Mouse (Mus musculus): ENCODE results near the gene 4931422A03Rik.
A peak's percentile ranks its signal among the peaks of the same experiment; 100 is the strongest.

The 4931422A03Rik gene

DNA sequence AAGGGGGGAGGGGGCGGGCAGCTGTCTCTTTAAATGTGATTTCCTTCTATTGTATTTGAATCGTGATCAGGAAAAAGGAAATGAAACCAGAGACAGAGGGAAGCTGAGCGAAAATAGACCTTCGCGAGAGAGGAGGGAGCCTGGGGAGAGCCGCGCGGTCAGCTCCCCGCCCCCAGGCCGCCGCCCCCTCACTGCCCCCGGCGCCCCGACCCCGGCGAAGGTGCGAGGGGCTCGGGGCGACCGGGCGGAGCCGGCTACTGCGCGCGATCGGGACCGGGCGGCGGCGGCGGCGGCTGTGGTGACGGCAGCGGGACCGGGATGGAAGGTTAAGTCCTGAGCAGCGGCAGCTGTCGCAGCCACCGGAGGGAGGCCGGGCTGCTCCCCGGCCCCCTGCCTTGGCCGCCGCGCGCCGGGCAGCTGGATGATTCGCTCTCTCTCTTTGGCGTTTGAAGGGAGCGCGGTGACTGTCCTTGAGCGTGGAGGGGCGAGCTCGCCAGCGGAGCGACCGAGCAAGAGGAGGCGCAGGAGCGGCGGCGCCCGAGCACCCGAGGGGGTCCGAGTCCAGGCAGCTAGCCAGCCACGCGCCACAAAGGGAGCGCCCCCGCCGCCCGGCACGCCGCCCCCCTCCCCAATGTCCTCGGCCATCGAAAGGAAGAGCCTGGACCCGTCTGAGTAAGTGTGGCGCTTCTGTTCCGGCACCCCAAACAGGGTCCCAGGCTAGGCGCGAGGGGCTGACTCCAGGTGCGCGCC lies 57.9 kb downstream of the 4931422A03Rik start:
- DNase-seq (ENCODE audit: low spot score in 2 of 2): peak; percentile 65 to 78

DNA sequence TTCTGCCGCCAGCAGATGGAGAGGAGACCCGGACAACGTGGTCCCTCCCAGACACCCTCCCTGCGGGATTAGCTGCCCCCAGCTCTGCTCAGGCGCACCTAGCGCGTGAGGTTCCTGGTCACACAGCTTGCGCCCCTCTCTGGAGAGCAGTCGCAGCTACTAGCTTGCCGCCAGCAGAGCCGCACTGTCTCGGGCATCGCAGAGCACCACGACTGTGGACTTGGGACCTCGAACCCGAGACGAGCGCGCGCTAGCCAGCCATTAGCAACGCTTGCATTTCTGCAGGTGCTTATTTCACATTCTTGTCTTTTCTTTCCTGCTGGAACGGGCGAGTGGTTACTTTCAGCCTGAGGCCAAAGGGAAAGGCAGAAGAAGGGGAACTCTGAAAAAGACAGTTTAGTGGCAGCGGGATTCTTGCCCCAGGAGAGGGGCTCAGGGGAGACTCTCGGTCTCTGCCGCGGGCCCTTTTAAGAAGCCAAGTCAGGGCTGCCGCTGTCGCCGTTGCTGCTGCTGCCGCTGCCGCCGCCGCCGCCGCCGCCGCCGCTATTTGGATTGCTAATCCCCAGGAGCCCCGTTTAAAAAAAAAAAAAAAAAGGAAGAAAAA lies 58.6 kb downstream of the 4931422A03Rik start:
- DNase-seq (ENCODE audit: low spot score in 2 of 2): peak; percentile 61 to 63

DNA sequence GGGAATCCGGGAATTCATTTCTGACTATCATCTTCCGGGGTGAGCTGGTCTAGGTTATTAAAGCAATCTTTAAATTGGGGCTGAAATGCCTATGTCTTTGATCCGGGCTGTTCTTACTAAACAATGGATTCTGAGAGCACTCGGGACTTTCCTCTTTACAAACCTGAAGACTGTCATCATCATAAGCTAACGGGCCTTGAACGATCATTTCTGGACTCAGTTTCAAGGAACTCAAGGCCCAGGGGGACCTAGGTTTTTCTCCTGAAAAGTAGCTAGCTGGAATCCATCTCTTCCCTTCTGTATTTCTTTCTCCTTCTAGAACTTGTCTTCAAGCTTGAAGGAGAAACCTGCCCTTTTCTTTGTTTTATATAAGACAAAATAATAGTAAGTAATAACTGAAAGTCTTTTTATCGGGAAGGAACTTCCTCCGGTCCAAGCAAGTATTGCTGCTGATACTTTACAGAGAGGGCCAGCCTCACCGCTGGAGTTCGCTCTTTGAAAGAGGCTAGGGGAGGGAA lies 59.2 kb downstream of the 4931422A03Rik start:
- DNase-seq (ENCODE audit: low spot score in 2 of 2): no peak

DNA sequence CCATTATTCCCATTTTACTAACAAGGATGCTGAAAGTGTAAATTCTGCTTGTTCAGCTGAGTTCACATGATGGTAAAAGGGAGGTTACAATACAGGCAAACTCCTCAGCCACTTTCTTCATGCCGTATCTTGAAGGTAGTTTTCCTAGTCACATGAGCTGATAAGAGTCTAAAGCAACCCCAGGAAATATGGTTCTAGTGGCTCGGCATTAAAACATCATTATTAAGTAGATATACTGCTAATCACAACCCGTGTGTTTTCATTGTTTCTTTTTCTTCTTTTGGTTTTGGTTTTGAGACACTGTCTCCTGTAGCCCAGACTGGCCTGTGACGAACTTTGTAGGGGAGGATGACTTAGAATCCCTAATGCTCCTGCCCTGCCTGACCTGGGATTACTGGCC lies 60.0 kb downstream of the 4931422A03Rik start:
- no peak for DNase-seq (ENCODE audit: low spot score in 2 of 2)

DNA sequence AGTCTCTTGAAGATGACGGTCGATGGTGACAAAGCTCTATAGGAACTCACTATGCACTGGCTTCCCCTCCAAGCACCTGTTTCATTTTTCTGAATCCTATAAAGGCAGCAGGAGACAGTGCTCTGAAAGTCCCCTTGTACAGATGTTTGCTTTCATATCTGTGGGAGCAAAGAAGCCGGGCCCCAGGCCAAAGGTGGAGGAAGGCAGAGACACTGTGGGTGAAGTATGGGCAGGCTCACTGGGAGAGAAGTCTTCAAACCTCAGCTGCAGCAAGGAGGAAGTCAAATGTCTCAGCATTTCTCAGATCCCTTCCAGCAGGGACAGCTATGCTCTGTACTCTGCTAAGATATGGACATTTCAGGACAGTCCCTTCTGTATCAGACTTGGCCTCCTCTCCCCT lies 62.8 kb downstream of the 4931422A03Rik start:
- no peak for DNase-seq (ENCODE audit: low spot score in 2 of 2)

DNA sequence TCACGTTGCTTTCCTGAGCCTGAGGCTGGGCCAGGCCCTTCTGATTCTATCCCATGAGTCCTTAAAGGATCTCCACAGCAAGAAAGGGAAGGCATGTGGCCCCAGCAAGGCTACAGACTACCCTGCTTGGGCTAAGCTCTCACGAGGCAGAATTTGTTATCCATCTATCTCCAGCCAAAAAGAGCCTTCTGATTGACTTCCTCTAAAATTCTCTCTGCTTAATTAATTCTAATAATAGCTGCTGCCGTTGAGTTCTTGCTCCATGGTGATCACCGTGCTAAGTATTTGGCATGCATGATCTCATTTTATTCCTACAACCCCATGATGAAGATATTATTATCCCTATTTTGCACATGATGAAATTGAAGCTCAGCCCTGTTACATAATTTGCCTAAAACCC lies 65.8 kb downstream of the 4931422A03Rik start:
- DNase-seq (ENCODE audit: low spot score in 2 of 2): no peak

DNA sequence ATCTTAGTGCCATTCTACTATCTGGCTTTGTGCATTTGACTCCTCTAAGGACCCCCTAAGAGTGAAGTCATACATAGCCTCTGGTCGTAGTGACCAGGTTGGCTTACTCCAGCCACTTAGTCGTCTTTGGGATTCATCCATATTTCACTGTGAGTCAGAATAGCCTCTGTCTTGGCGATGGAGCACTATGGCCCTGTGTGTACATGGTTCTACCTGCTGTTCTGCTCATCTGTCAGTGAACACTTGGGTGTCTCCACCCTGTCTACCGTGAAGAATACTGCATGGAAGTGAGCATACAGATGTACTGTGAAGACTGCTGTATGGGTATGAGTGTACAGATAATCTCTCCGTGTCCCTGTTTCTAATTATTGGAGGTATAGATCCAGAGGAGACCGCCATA lies 68.6 kb downstream of the 4931422A03Rik start:
- no peak for DNase-seq (ENCODE audit: low spot score in 2 of 2)

DNA sequence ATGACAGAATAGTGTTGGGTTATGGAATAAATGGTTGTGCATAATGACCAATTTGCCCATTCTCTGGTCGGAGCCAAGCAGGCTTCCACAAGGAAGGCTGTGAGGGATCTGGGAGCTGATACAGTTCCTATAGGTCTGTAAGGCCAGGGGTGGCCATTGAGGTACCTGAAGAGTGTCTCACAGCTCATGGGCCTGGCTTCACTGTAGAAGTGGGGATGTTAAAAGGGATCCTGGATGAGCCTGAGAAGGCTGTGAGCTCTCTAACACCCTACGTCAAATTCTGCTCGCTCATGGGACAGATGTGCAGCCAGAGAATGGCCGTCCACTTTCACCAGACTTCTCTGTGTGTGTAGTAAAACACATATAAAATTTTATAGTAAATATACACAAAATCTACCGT lies 69.1 kb downstream of the 4931422A03Rik start:
- no peak for DNase-seq (ENCODE audit: low spot score in 2 of 2)

DNA sequence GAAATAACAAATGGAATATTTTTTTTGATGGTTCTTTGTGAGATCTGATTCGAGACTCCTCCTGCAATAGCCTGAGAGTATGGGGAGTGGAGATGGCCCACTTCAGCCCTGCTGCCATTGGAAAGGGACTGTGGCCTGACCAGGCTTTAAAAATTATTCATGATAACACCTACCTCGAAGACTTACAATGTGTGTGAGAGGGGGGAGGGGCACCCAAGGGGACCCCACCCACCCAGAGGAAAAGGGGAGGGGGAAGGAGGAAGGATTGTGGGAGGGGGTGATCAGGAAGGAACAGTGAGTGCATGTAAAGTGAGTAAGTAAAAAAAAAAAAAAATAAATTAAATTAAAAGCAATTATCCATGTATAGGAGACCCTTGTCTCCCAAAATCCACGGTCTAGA lies 69.5 kb downstream of the 4931422A03Rik start:
- no peak for DNase-seq (ENCODE audit: low spot score in 2 of 2)

DNA sequence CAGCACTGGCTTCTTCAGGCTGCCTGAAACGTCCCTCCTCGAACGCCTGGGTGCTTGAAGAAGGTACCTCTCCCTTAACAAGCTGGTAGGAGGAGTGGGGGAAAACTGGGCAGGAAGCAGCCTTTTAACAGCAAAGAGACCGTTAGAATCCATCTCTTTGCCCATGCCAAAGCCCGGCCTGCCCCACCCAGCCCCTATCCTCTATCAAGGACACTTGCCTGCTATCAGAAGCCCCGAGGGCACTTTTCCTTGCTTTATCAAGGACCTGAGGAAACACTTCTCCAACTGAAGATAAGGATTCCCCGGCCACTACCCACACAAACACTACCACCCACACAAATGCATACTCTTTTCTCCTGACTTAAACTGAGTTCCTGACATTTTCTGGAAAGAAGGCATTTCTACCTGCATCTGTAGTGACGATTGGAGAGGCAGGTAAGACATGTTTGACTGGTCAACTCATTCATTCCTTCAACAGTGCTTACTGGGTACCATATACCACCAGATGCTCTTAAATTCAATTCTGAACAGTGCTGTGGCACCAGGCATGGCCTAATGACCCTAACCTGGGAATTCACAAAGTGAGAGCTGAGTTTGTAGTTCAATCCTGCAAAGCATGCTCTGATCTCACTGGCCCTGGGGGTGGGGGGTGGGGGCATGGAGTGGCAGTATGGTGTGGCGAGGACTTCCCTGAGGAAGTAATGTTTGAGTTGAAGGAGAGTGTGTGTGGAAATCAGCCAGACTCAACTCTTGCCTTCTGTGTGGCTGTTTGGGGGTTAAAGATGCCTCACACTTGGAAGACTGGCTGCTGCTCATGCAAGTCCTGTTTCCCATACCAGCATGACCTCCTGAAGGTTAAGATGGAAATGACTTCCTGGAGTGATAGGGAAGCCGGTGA lies 70.3 kb downstream of the 4931422A03Rik start, which contains the start of gene Lmo2:
Gene Lmo2 (plus strand): TSS at position 338 of the 898 bp plus-strand sequence.
- DNase-seq (ENCODE audit: low spot score in 2 of 2): no peak

DNA sequence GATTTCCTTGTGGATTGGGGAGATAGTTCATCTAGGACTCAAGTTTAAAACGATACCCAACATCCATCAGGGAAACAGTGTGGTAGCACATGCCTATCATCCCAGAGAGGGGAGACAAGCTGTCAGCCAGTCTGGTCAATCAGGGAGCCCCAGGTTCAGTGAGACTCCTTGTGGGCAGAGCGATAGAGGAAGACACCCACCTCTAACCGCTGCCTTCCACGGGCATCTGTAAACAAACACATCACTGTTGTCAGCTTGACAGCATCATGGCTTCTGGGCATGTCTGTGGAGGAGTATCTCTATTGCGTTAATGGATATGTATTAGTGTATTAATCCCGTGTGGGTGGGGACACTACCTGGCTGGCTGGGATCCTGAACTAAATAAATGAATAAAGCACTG lies 71.3 kb downstream of the 4931422A03Rik start:
- DNase-seq (ENCODE audit: low spot score in 2 of 2): no peak

DNA sequence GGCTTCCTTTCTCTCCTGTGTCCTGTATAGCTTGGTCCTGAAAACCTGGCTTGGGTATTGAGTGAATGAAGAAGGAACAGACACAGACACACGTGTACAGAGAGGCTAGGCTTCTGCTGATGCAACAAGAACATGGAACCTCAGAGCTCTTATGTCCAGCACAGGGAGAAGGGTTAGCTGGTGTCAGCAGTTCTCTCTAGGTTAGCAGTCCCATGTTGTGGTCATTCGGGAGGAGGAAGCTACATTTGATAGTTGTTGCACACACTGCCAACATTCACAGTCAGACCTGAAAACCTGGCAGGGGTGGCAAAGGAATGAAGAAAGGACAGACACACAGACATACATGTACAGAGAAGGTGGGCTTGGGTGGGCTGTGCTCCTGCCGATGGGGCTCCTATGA lies 72.4 kb downstream of the 4931422A03Rik start:
- DNase-seq (ENCODE audit: low spot score in 2 of 2): no peak

DNA sequence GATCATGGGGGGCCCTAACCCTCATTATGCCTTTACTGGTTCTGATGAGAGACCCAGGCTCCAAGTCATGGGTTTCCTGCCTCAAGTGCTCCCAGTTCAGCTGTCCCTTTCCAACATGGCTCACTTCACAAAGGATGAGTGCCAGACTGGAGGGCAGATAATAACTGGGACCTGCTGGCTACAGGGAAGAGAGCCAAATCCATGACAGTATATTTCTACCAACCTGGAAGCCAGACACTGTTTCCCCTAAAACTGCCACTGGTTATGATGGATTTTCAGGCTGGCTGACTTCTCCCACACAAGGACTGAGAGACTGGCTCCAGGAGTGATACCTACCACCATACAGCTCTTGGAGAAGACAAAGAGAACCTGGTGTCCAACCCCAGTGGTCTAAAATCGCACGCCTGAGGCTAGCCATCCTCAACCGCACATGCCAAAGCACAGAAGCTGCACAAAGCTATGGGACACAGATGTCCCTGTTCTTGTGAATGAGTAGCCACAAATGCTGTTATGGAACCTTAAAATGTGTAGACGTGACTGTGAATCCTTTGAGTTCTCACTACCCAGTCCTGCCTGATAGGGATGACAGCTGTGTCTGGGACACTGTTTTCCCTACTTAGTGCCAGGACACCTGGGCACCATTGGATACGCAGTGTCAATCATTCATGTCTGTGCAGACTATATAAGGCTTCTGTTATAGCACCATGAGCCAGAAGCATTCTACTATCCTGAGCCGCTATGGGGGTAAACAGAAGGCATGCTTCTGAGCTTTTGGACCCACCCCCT lies 74.9 kb downstream of the 4931422A03Rik start:
- DNase-seq (ENCODE audit: low spot score in 2 of 2): no peak

DNA sequence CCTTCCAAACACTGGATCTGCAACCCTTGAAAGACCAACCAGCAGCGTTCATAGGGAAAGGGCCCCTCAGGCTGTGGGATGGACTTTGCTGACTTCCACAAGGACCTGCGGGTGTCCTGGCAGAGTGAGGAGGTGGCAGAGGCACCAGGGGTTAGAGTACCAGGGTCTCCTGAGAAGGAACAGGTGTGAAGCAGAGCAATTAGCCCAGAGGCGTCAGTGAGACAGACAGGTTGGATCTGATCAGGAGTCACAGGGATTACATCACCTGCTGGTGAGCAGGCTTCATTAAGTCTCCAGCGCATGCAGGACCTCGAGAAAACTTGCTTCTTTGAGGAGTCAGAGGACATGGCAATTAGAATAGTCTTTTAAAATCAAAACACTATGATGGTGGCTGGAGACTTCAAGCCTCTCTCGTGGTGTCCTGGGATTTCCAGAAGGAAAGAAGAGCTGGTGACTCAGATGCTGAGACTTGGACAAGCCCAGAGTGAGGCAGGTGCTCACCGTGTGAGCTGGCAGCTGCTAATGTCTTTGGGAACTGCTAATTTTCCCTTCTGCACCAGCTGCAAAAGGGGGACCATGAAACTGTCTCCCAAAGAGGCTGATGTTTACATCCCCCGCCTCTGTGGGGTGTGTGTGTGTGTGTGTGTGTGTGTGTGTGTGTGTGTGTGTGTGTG lies 80.0 kb downstream of the 4931422A03Rik start:
- no peak for DNase-seq (ENCODE audit: low spot score in 2 of 2)

DNA sequence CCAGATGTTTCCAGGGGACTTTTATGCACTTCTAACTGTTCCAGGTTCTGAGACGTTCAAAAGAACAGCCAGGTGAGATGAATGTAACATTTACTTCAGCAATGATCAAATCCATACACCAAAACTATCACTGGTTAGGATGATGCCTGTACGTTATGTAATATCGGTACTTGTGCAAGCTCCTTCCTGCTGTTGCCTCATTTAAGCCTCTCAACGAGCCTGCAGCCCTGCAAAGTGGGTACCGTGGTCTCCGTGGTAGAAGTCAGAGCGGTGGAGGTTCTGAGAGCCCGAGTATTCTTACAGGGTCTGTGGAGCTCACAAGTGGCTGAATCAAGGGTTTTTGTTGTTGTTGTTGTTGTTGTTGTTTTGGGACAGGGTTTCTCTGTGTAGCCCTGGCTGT lies 81.3 kb downstream of the 4931422A03Rik start:
- no peak for DNase-seq (ENCODE audit: low spot score in 2 of 2)

DNA sequence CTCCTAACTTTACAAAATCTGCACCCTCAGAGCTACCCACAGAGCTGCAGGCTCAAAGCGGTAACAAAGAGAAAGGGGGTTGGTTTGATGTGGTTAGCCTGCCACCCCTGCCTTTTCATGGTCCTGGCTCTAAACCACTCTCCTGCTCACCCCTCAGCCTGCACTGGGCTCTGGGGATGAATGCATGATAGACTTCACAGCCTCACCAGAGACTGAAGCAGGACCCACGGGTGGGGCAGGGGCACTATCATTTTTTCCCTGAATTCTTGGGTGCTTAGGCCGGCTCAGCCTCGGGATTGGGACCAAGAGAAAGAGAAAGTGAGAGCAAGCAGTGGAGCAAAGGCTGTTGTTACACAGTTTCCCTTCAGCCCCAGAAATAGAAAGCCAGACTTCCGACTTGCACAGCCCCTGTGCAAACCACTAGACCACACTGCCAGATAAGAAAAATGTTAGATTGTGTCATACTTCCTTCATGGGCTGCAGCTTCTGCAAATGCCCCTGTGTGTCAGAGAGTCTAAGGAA lies 82.5 kb downstream of the 4931422A03Rik start:
- peak; percentile 24 to 51 for DNase-seq (ENCODE audit: low spot score in 2 of 2)

DNA sequence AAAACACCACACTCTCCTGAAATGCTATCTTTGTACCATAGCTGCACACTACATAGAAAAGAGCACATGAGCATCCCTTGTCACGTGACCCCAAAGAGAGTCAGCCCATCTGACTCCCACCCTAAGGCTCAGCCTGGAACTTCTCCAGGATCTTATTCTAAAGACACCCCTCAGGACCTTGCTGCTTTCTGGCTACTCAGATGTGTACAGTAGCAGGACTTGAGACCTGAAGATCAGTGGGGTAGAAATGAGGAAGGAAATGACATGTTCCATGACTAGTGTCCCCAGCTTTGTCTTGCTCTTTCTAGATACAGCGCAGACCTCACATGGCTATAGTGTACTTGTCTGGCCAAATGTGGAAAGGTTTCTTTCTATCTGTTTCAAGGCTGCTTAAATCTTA lies 83.3 kb downstream of the 4931422A03Rik start:
- DNase-seq (ENCODE audit: low spot score in 2 of 2): peak in 1 of 2 experiments; percentile 25

DNA sequence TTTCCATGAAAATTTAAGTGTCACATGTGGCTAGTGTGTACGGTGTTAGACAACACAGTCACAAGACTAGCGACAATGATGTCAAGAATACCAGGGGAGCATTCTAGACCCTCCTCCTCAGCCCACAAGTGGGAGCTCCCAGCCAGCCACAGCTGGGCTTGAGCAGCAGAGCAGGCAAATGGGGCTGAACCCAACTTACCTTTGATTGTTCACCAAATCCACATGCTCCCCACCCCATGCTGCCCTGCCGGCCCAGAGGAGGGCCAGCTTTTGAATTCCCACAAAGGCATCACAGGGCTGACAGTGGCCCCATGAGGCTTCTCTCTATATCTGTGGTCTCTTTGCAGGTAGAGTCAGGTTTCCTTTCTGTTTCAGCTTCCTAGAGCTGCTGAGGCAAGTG lies 87.1 kb downstream of the 4931422A03Rik start:
- DNase-seq (ENCODE audit: low spot score in 2 of 2): no peak

DNA sequence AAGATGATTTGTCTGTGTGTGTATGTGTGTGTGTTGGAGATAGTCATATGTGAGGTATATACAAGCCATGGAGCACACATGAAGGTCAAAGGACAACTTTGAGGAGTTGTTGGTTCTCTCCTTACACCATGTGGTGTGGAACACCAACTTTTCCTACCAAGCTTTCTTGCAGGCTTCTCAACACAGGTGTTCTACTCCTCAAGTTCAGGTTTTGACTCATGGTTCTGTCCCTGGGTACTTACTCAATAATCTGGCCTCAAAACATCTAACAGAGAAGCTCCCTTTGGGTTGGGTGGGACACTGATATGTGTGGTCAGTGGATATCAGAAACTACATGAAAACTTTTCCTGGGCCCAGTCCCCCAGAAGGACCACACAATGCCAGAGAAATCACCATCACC lies 89.2 kb downstream of the 4931422A03Rik start:
- DNase-seq (ENCODE audit: low spot score in 2 of 2): no peak

DNA sequence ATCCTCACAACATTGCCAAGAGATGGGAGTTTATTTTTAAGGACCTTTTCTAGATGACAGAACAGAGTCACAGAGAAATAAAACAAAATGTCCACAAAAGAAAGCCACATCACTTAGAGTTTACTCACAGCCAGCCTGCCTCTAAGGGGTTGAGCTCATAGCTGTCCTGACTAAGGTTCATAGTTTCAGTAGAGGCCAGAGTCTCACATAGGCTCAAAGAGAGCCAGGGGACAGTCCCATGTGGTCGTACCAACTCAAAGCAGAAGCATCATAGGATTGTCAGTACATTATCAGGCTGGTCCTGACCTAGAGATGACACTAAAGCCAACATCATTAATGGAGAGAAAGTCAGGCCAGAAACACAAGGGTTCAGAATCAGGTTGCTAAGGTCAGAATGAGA lies 89.6 kb downstream of the 4931422A03Rik start:
- no peak for DNase-seq (ENCODE audit: low spot score in 2 of 2)

DNA sequence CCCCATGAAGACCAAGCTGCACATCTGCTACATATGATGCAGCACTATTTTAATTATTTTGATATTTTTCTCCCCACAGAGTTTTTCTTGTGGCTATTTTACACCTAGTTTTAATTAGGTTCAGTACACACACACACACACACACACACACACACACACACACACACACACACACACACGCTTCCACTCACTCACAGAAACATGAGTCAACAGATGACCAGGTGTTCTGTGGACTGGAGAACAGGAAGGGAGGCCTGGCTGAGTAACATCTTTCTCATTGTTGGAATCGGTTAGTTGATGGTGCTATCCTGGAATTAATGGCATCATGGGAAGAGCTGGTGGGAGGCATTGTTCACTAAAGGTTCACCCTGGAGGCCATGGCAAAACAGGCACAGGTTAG lies 90.5 kb downstream of the 4931422A03Rik start:
- no peak for DNase-seq (ENCODE audit: low spot score in 2 of 2)

All from heart, adult 9 months (tissue).